Mouse (Mus musculus): ENCODE results near the gene Olfr222.

Olfr222 gene

GRCm38 (mm10) chr11:59538387-59538786 lies 37.6 kb downstream of the Olfr222 start:
- DNase-seq, result peak; percentile 19 to 46

GRCm38 (mm10) chr11:59537218-59538130 lies 38.6 kb downstream of the Olfr222 start:
- peak in 1 of 2 experiments; percentile 35 for DNase-seq

GRCm38 (mm10) chr11:59531562-59531961 lies 44.5 kb downstream of the Olfr222 start:
- no peak for DNase-seq

- no peak for DNase-seq
Measured at GRCm38 (mm10) chr11:59530870-59531535, 45.0 kb downstream of the Olfr222 start.

- no peak for DNase-seq
Measured at GRCm38 (mm10) chr11:59530221-59530620, 45.8 kb downstream of the Olfr222 start.

GRCm38 (mm10) chr11:59526472-59527080 lies 49.5 kb downstream of the Olfr222 start, which contains the start of gene Zkscan17:
Zkscan17 (minus strand) TSS chr11:59526751.
- peak; percentile 26 for DNase-seq

GRCm38 (mm10) chr11:59525237-59525636 lies 50.8 kb downstream of the Olfr222 start:
- peak; percentile 80 to 84 for DNase-seq

GRCm38 (mm10) chr11:59524150-59524549 lies 51.9 kb downstream of the Olfr222 start:
- DNase-seq, result no peak

Data from kidney, adult 8-10 months (tissue).